Mouse (Mus musculus) megakaryocyte, embryonic 14.5 days (primary cell): Measurements from ENCODE around the gene S100z.

Source experiments
- FLI1 ChIP-seq: IDR thresholded peaks from 2 replicates; pipeline ENCODE4 v1.6.1; 2012; ENCODE audit warnings: low read length, inconsistent platforms, mixed read lengths
- GATA1 ChIP-seq: IDR thresholded peaks from 3 replicates; pipeline ENCODE4 v1.6.1; 2012; ENCODE audit warnings: mixed read lengths, low read length, inconsistent platforms, borderline replicate concordance

DNA sequence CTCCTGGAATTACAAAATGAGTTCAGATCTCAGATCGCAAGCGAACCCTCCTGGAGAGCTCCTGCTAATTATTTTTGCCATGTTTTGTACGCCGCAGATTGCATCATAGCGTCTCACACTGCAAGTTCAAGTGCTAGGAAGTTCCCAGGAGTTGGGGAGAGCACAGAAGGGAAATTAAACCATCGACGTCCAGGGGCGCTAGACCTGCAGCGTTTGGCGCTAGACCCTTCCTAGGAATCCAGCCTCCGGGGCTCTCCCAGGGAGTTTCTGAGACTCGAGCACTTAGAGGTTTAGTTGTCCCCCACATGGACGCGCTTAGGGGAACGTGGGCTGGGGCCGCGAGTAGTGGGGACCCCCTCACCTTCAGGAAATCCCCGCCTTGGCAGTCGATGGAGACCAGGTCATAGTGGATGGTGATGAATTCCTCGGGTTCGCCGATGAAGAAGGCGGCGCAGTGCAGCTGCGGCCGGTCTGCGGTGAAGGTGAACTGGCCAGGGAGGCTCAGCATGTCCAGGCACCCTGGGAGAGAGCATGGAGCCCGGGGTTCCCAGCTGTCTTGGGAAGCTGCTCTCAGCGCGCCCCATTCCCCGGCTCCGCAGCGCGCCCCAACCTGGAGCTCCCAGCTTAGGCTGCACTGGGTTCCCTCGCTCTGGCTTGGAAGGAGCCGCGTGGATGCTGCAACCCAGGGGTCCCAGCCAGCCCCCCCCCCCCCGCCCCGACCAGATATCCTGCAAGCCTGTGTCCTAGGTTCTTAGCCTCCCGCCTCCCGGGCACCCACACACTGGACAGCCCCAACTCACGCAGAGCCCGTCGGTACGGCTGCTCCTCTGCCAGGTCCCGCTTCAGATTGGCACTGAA is 34.9 kb downstream of the S100z start:
- TF ChIP-seq GATA1 = no peak
- no peak for TF ChIP-seq FLI1
